Mouse (Mus musculus): Measurements from ENCODE around the gene Palm2.

The Palm2 gene

GRCm38 (mm10) chr4:57624819-57625218 is 190.8 kb downstream of the Palm2 start:
- no peak for DNase-seq

DNA sequence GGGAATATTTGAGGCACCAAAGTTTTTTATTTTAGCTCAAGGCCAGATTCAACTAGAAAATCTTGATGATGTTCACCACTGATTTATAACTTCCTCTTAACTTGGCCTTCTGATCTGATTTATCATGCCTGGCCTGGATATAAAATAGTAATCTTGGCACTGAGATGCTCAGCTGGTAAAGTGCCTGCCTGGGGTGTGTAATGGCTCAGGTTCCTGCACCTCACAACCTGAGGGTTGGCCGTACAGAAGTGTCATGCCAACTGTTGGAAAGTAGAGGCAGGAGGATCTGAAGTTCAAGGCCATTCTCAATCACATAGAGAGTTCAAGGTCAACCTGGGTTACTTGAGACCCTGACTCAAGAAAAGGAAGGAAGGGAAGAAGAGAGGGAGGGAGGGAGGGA is 191.3 kb downstream of the Palm2 start:
- DNase-seq, result no peak

DNA sequence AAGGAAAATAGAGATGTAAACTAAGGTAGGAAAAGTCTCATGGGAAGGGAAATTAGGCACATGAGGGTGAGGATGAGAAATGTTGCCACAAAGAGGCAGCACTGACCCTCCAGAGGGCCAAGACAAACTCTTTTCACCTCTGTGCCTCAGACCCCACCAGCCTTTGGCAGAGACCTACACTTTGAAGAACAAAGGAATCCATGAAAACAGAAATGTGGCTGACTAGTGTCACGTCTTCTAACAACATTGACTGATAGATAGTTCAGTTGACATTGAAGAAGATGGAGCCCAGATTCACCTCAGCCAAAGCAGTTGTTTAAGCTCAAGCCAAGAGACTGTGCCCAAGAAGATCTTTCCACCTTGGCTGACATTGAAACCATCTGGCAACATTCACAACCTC is 191.7 kb downstream of the Palm2 start:
- DNase-seq, result no peak

DNA sequence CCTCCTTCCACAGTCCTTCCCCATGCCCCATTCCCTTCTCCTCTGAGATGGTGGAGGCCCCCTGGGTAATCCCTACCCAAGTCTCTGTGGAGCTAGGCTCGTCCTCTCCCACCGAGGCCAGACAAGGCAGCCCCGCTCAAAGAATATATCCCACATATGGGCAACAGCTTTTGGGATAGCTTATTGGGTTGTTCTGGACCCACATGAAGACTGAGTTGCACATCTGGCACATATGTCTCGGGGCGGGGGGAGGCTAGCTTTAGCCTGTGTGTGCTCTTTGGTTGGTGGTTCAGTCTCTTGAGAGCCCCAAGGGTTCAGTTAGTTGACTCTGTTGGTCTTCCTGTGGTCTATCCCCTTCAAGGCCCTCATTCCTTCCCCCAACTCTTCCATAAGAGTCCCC is 192.9 kb downstream of the Palm2 start:
- DNase-seq, result no peak

DNA sequence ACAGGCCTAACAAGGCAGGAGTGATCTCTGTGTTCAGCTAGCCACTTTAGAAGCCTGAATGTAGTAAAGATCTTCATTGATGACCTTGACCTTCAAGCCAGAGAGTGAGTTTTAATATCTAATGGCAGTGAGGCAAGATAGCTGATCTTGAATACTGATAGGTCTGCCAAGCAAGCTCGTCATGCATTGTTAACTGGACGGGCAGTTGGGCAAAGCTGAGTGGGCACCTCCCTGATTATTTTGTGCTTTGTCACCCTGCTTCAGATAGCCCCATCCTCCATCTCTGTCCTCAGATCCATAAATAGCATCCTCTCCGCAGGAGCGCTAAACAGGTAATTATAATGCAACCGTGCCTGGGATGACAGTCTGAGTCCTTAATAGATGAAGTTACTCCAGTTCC is 198.3 kb downstream of the Palm2 start:
- DNase-seq, result no peak

GRCm38 (mm10) chr4:57633052-57633451 is 199.0 kb downstream of the Palm2 start:
- DNase-seq, result no peak

GRCm38 (mm10) chr4:57634956-57635355 is 200.9 kb downstream of the Palm2 start:
- no peak for DNase-seq

DNA sequence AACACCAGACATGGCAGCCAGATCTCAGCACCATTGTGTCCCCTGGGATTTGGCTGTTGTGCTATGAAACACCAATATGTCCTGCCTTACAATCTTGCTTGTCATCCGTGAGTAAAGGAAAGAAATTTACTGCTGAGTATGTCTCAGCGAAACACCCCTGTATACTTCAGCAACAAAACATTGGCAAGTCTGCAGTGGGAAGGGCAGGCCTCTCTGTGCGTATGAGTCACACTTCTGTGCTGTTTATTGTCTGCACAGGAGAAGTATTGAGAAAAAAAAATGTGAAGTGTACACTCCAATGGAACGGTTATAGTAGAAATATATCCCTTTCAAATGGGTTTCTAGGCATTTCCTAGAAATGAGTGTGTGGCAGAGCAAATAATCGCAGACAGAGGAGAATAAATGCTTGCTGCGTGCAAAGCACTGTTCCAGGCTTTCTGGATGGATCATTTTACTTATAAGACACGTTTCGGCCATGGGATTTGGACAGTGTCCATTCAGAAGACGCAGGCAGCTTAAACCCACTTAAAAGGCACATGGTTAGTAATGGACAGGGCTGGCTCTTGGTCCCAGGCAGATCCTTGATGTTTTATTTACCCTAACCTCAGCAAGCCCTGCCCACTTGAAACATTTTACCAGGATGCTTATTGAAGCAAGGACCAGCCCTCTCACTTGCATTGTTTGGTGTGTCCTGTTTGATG is 202.9 kb downstream of the Palm2 start:
- DNase-seq, result no peak

- DNase-seq, result no peak
Observed at GRCm38 (mm10) chr4:57637636-57638386, 203.8 kb downstream of the Palm2 start.

- DNase-seq, result no peak
Observed at GRCm38 (mm10) chr4:57638941-57639340, 204.9 kb downstream of the Palm2 start.

- DNase-seq, result no peak
Observed at GRCm38 (mm10) chr4:57640222-57640621, 206.2 kb downstream of the Palm2 start.

GRCm38 (mm10) chr4:57640971-57641370 is 206.9 kb downstream of the Palm2 start:
- no peak for DNase-seq

- DNase-seq, result no peak
Observed at GRCm38 (mm10) chr4:57650994-57651393, 216.9 kb downstream of the Palm2 start.

DNA sequence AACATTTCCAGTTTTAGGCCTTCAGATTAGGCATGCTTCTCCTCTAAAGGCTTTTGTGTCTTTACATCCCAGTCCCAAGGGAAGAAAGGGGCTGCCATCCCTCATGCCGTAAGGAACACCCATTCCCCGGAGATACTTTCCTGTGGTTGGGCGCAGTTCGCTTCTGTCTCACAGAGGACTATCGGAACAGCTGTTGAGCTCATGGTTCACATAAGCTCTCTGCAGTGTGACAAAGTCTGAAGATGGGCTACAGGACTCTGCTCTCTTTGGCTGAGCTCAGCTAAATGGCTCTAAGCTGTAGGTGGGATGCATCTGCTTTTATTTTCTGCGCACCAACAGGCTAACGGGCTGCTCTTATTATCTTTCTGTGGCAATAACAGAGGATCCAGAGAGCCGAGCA is 217.5 kb downstream of the Palm2 start:
- DNase-seq, result no peak

GRCm38 (mm10) chr4:57652185-57652904 is 218.3 kb downstream of the Palm2 start:
- no peak for DNase-seq

DNA sequence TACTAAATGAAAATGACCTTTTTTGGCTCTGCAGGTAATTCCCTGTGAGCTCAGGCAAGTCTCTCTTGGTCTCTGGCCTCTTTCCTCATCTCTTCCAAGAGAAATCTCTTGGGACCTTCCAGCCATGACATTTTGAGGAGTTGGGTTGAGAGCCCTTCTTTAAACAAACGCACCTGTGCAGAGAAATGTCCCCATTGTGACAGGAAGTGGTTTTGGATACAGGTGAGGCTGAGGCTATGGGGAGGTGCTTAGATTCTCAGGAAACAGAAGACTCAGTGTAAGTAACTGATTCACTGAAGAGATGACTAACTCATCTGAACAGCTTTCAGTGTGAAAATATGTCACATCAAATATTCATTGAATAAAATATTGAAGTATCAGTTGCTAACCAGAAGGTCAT is 221.9 kb downstream of the Palm2 start:
- DNase-seq, result no peak

GRCm38 (mm10) chr4:57656388-57656787 is 222.3 kb downstream of the Palm2 start:
- no peak for DNase-seq

GRCm38 (mm10) chr4:57656861-57657260 is 222.8 kb downstream of the Palm2 start:
- no peak for DNase-seq

DNA sequence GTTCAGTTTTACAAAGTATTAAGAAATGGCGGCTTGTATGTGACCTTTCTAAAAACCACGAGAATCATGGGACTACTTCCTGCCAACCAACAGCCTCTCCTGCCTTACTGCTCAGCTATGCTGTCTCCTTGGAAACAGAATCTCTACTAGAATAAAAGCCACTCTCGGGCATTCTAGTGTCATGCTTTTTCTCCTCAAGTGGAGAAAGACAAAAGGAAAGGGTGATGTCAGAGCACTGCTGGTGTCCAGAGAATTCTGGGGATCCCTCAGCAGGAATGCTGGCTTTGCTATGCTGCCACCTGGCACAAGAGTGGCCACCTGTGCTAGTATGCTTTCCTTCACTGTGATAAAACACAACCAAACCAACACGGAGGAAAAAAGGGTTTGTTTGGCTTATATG is 226.4 kb downstream of the Palm2 start:
- DNase-seq, result no peak

- DNase-seq, result no peak
Observed at GRCm38 (mm10) chr4:57666101-57666500, 232.1 kb downstream of the Palm2 start.

DNA sequence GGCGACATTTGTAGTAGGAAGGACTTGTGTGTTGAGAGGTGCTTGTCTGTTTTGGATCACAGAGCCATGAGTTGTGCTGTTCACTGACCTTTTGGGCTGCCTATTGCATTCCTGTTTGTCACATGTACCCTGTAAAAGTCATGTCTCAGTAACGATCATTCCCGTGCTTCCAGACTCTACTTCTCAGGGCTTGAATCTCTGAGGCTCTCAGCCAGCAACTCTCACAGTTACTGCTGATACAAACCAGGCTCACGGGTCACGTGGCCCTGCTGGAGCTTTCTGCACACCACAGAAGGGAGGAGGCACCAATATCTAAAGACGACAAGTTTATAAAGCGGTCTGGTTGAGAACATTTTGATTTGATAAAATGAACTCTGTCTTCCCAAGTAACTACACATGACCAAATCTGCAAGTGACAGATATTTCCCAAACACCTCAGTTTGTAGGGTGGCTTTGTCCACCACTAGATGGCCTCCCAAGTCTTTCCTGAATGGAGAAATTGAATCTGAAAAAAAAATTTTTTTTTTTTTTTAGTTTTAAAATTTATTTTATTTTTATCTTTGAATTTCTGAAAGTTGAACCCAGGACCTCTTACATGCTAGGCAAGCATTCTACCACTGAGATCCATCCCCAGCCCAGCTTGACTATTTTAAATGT is 236.9 kb downstream of the Palm2 start:
- peak in 1 of 2 experiments; percentile 33 for DNase-seq

DNA sequence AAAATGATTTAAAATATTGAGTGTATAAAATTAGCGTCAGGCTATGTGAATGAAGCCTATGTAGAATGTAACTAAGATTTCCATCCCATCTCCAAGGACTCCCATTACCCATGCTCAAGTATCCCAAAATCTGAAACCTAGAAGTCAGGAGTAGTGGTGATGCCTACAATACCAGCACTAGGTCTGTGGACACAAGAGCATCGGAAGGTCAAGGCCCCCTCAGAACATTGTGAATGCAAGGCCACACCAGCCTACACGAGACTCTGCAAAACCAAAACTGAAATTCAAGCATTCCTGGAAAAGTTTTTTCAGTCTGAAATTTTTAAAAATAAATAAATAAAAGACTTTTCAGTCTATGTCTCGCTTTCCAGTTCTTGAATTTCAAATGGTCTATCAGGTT is 238.5 kb downstream of the Palm2 start:
- no peak for DNase-seq
